Mouse (Mus musculus) G1E (cell line): ENCODE data around the gene Asb6.

ENCODE experiments used
- CTCF ChIP-seq: IDR thresholded peaks from 2 replicates; pipeline ENCODE4 v1.5.1; 2012; ENCODE audit warnings: low read depth, low read length, inconsistent platforms, mixed read lengths
- GATA1 ChIP-seq: IDR thresholded peaks from 2 replicates; pipeline ENCODE4 v1.6.1; 2012; ENCODE audit warnings: borderline replicate concordance, low read length, inconsistent platforms, mixed read lengths
- TAL1 ChIP-seq: conservative IDR thresholded peaks from 2 replicates; pipeline ENCODE4 v1.6.1; 2012; ENCODE audit warnings: low read depth, low read length, inconsistent platforms, mixed read lengths

DNA sequence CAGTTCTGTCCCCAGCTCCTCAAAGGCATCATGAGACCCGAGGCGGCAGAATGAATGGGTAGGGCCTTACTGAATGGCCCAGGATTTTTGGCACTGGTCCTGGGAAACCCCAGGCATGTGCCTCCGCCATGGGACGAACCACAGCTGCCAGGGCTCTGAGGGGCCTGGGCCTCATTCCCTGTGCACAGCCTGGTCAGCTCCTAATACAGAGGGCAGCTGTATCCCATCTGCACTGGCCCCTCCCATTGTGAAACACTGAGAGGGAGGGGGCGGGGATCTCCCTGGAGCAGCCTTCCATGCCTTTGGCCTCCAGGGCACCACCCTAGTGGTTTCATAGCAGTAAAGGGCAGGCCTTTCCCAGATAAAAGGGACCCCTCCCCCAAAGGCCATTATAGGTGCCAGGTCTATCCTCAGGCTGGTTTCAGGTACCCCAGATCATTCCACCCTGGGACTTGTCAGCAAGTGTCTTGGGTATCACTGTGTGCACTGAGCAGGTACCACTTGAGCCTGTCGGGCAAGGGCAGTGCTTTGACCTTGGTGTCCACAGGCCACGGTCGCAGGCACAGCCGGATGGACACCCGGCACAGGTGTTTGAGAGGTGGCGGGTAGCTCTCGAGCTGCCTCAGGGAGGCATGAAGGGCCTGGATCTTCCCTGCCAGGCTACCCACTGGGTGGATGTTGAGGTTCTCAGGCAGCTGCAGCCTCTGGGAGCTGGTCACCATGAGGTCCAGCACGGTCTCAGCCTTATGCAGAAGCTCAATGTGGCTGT is 6.6 kb downstream of the Asb6 start:
- no peak for TF ChIP-seq CTCF
- no peak for TF ChIP-seq GATA1
- TF ChIP-seq TAL1 = no peak
